Mouse (Mus musculus): ENCODE measurements around the gene Ifnl3.

DNA sequence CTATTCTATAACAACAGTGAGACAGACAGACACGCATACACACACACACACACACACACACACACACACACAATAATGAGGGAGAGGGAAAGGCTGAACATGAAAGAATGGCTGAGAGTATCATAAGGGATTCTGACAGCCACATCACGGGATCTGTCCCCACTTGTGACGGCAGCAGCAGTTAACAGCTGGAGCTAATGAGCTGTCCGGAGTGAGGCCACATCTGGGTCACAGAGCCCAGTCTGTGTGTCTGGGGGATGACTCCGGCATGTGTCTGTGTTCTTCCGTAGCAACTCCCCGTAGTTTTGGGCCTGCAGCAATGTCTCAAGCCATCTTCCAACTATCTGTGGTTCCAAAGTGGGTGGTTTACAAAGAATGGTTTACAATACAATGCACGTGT is 9.4 kb downstream of the Ifnl3 start:
- TF ChIP-seq CTCF (IDR thresholded peaks at IDR 0.05; ENCODE audit: low read depth) (no peak), EP300 (IDR thresholded peaks at IDR 0.05; ENCODE audit: low read depth) (no peak)

All from liver, postnatal 0 days (tissue).